Mouse (Mus musculus): ENCODE measurements at regions not wholly inside any gene's neighbourhood (a gene's known extent, or its start where the extent isn't known, plus 50 kb on each side); places are given as distances from the start of the nearest gene placed in this dataset.

GRCm38 (mm10) chr16:51589924-51590397 is 441.1 kb upstream of the Cblb start:
- TF ChIP-seq CTCF (IDR thresholded peaks at IDR 0.05; ENCODE audit: borderline replicate concordance, insufficient read depth, low read length) (no peak), POLR2A (IDR thresholded peaks at IDR 0.05; ENCODE audit: low read depth, low read length) (no peak)

Data from embryonic fibroblast, embryonic 13.5 days (primary cell).